Mouse (Mus musculus) brain, embryonic 14.5 days (tissue): ENCODE measurements at regions not wholly inside any gene's neighbourhood (a gene's known extent, or its start where the extent isn't known, plus 50 kb on each side); places are given as distances from the start of the nearest gene placed in this dataset.

Source experiments
- CTCF ChIP-seq: fragments of 200-500 bp; IDR thresholded peaks from 2 replicates; pipeline ENCODE4 v1.5.1; 2012; ENCODE audit warnings: inconsistent platforms, mild to moderate bottlenecking, moderate library complexity, borderline replicate concordance; ENCODE audit not compliant: insufficient read depth, insufficient read length; ENCODE audit errors: extremely low read depth
- POLR2A ChIP-seq: fragments of 200-500 bp; IDR thresholded peaks from 2 replicates; pipeline ENCODE4 v1.6.1; 2012; ENCODE audit warnings: mild to moderate bottlenecking, inconsistent platforms, borderline replicate concordance; ENCODE audit not compliant: poor library complexity, insufficient read depth, insufficient read length, severe bottlenecking; ENCODE audit errors: extremely low read depth

- TF ChIP-seq CTCF (no peak), POLR2A (no peak)
These were observed 97.2 kb upstream of the Nfe2l3 start for GRCm38 (mm10) chr6:51335314-51335713.
